Mouse (Mus musculus) left cerebral cortex, postnatal 4 days (tissue): ENCODE data around the gene Ccnyl1. TPM values are rescaled to one million over a fixed set of nuclear protein-coding genes. Genes with fewer than 3 reads are reported as not detected.
"Not testable (repeated sequence)": the region's sequence is repeated elsewhere in the genome, so short reads cannot be mapped to it uniquely, and the experiment has no call there.

Experiments used
- DNase-seq: peaks from one replicate; pipeline ENCODE4 v3.0.0-alpha.2; 2022
- intact Hi-C: fragments of 180-260 bp; cut with DNase I; formaldehyde crosslinking; loops from one replicate; pipeline ENCODE4 v1.15.1; 2025
- total RNA-seq, 2 experiments: library from RNA; stranded (reverse); gene quantifications; 2 replicates each; pipeline ENCODE4 v1.2.3; 2021

Gene Ccnyl1
- 10 to 100 TPM; 30.6 to 33.1 TPM for total RNA-seq

GRCm38 (mm10) chr1:64690213-64691013 is at the start of gene Ccnyl1:
Gene Ccnyl1, plus strand, starts transcription at chr1:64690455.
- DNase-seq: peak; percentile 99
- intact Hi-C loops: loop anchor here (5.0 kb wide), 1 partner anchor 73 kb away; the partner anchor contains the start of gene Mettl21a

- intact Hi-C loops: no loop called here
- no peak for DNase-seq
Measured at GRCm38 (mm10) chr1:64641069-64641468, 49.2 kb upstream of the Ccnyl1 start.

GRCm38 (mm10) chr1:64642541-64642940 is 47.7 kb upstream of the Ccnyl1 start:
- intact Hi-C loops, DNase-seq: not testable (repeated sequence)

- DNase-seq: no peak
- intact Hi-C loops: no loop called here
Measured at GRCm38 (mm10) chr1:64644513-64644912, 45.7 kb upstream of the Ccnyl1 start.

GRCm38 (mm10) chr1:64649362-64650124 is 40.7 kb upstream of the Ccnyl1 start:
- intact Hi-C loops: no loop called here
- DNase-seq: no peak

GRCm38 (mm10) chr1:64653701-64654100 is 36.6 kb upstream of the Ccnyl1 start:
- intact Hi-C loops: no loop called here
- DNase-seq: no peak

GRCm38 (mm10) chr1:64655415-64655814 is 34.8 kb upstream of the Ccnyl1 start:
- no peak for DNase-seq
- intact Hi-C loops: no loop called here

GRCm38 (mm10) chr1:64656423-64657129 is 33.7 kb upstream of the Ccnyl1 start:
- no peak for DNase-seq
- intact Hi-C loops: no loop called here

- intact Hi-C loops: no loop called here
- DNase-seq: no peak
Measured at GRCm38 (mm10) chr1:64658876-64659275, 31.4 kb upstream of the Ccnyl1 start.

- intact Hi-C loops: no loop called here
Measured at GRCm38 (mm10) chr1:64667111-64667633, 23.1 kb upstream of the Ccnyl1 start.

GRCm38 (mm10) chr1:64669451-64669850 is 20.8 kb upstream of the Ccnyl1 start:
- intact Hi-C loops: no loop called here
- no peak for DNase-seq

More at GRCm38 (mm10) chr1:64667111-64667633, 23.1 kb upstream of the Ccnyl1 start:
- DNase-seq: no peak

- no peak for DNase-seq
- intact Hi-C loops: no loop called here
Measured at GRCm38 (mm10) chr1:64673931-64674330, 16.3 kb upstream of the Ccnyl1 start.

- intact Hi-C loops: no loop called here
- DNase-seq: no peak
Measured at GRCm38 (mm10) chr1:64676060-64676839, 14.0 kb upstream of the Ccnyl1 start.

- DNase-seq: no peak
- intact Hi-C loops: no loop called here
Measured at GRCm38 (mm10) chr1:64681499-64681898, 8.8 kb upstream of the Ccnyl1 start.

- no peak for DNase-seq
- intact Hi-C loops: no loop called here
Measured at GRCm38 (mm10) chr1:64683039-64683438, 7.2 kb upstream of the Ccnyl1 start.

GRCm38 (mm10) chr1:64684440-64684839 is 5.8 kb upstream of the Ccnyl1 start:
- intact Hi-C loops: no loop called here
- no peak for DNase-seq

- no peak for DNase-seq
- intact Hi-C loops: no loop called here
Measured at GRCm38 (mm10) chr1:64688046-64688445, 2.2 kb upstream of the Ccnyl1 start.

GRCm38 (mm10) chr1:64689561-64690212 is 568 bp upstream of the Ccnyl1 start:
- peak; percentile 1 for DNase-seq
- intact Hi-C loops: loop anchor here (5.0 kb wide), 1 partner anchor 72 kb away; the partner anchor contains the start of gene Mettl21a

GRCm38 (mm10) chr1:64691121-64691551 is 881 bp downstream of the Ccnyl1 start:
- intact Hi-C loops: loop anchor here (5.0 kb wide), 1 partner anchor 74 kb away; the partner anchor contains the start of gene Mettl21a
- peak; percentile 27 for DNase-seq
